Mouse (Mus musculus) forebrain, embryonic 16.5 days (tissue): ENCODE data around the gene Snx29. TPM values are rescaled to one million over a fixed set of nuclear protein-coding genes. Genes with fewer than 3 reads are reported as not detected.

Source experiments
- ATAC-seq: fragments of 200-750 bp; cut with Nextera tagmentation; 2 replicates; pipeline ENCODE4 v1.8.0; 2017; ENCODE audit warnings: mild to moderate bottlenecking, moderate library complexity
- H3K27ac ChIP-seq: fragments of 300-500 bp; sonication (generic); 2 replicates; pipeline ENCODE4 v1.5.1; 2014; ENCODE audit warnings: low read length, control low read depth
- H3K27me3 ChIP-seq: fragments of 300-500 bp; sonication (generic); replicated peaks from 2 replicates; pipeline ENCODE4 v1.6.1; 2014; ENCODE audit warnings: low read length; ENCODE audit not compliant: control insufficient read depth, insufficient read depth
- H3K36me3 ChIP-seq: fragments of 300-500 bp; sonication (generic); 2 replicates; pipeline ENCODE4 v1.6.1; 2014; ENCODE audit not compliant: control insufficient read depth, insufficient read depth
- H3K4me1 ChIP-seq: fragments of 300-500 bp; sonication (generic); replicated peaks from 2 replicates; pipeline ENCODE4 v1.6.1; 2014; ENCODE audit warnings: low read length; ENCODE audit not compliant: control insufficient read depth, insufficient read depth
- H3K4me2 ChIP-seq: fragments of 300-500 bp; sonication (generic); 2 replicates; pipeline ENCODE4 v1.6.1; 2014; ENCODE audit warnings: mild to moderate bottlenecking, low read length, control low read depth
- H3K4me3 ChIP-seq: fragments of 300-500 bp; sonication (generic); replicated peaks from 2 replicates; pipeline ENCODE4 v1.5.1; 2014; ENCODE audit warnings: mild to moderate bottlenecking, low read length, control low read depth
- H3K9ac ChIP-seq: fragments of 300-500 bp; sonication (generic); replicated peaks from 2 replicates; pipeline ENCODE4 v1.6.1; 2014; ENCODE audit warnings: low read depth, low read length, control low read depth
- H3K9me3 ChIP-seq: fragments of 300-500 bp; sonication (generic); 2 replicates; pipeline ENCODE4 v1.6.1; 2016; ENCODE audit warnings: low read length; ENCODE audit not compliant: control insufficient read depth
- WGBS: fragments of 180-500 bp; shearing (Covaris S2); extraction: QIAGEN DNeasy Blood & Tissue Kit; methylation state at CpG from one replicate; pipeline ENCODE4 v1.1.7; 2014; 5-methylcytosine and 5-hydroxymethylcytosine counted together
- polyA plus RNA-seq: library from polyadenylated mRNA; unstranded; fragments of >200 nt; fragmentation: Nextera tagmentation; extraction: Ambion mirVana; gene quantifications from 2 replicates; pipeline ENCODE4 v1.2.1, GENCODE M21; 2015

The Snx29 gene
- polyA plus RNA-seq, 1 experiment from 2014 or later: 18.5 TPM

GRCm38 (mm10) chr16:11537663-11538062, 215.0 kb downstream of the Snx29 start:
- peak; percentile 45; the same call in 1 of the 2 replicates for ATAC-seq
- no peak overlapping the region for H3K4me2 ChIP-seq
- H3K27me3 ChIP-seq: no peaks in the 10 kb centered on the region
- no peaks in the 10 kb centered on the region for H3K9me3 ChIP-seq
- peaks cover 16% of the 10 kb centered on the region for H3K4me1 ChIP-seq
- H3K27ac ChIP-seq: no peak overlapping the region
- WGBS: 30% methylated on average over 5 of the region's 5 CpGs
- no peak overlapping the region for H3K4me3 ChIP-seq
- H3K36me3 ChIP-seq: no peaks in the 10 kb centered on the region
- H3K9ac ChIP-seq: no peak overlapping the region

GRCm38 (mm10) chr16:11538191-11538590, 215.5 kb downstream of the Snx29 start:
- Histone ChIP-seq H3K4me1 (peaks cover 14% of the 10 kb centered on the region), H3K36me3 (no peaks in the 10 kb centered on the region), H3K4me3 (no peak overlapping the region), H3K9me3 (no peaks in the 10 kb centered on the region), H3K27me3 (no peaks in the 10 kb centered on the region), H3K9ac (no peak overlapping the region), H3K27ac (no peak overlapping the region), H3K4me2 (no peak overlapping the region)
- no peak for ATAC-seq
- 48% methylated on average over 3 of the region's 3 CpGs for WGBS

GRCm38 (mm10) chr16:11540961-11541360, 218.3 kb downstream of the Snx29 start:
- Histone ChIP-seq H3K4me2 (no peak overlapping the region), H3K4me1 (peaks cover 14% of the 10 kb centered on the region), H3K4me3 (no peak overlapping the region), H3K27me3 (no peaks in the 10 kb centered on the region), H3K27ac (no peak overlapping the region), H3K9ac (no peak overlapping the region), H3K36me3 (no peaks in the 10 kb centered on the region), H3K9me3 (no peaks in the 10 kb centered on the region)
- ATAC-seq: no peak

- Histone ChIP-seq H3K9me3 (no peaks in the 10 kb centered on the region), H3K27me3 (no peaks in the 10 kb centered on the region), H3K9ac (no peak overlapping the region), H3K4me2 (no peak overlapping the region), H3K27ac (no peak overlapping the region), H3K36me3 (no peaks in the 10 kb centered on the region), H3K4me1 (peaks cover 12% of the 10 kb centered on the region), H3K4me3 (no peak overlapping the region)
- ATAC-seq: no peak
- 95% methylated on average over 7 of the region's 7 CpGs for WGBS
Measured at GRCm38 (mm10) chr16:11541769-11542168, 219.1 kb downstream of the Snx29 start.

GRCm38 (mm10) chr16:11550043-11550725, 227.5 kb downstream of the Snx29 start:
- 88% methylated on average over 8 of the region's 8 CpGs for WGBS
- no peak for ATAC-seq

GRCm38 (mm10) chr16:11561714-11562113, 239.0 kb downstream of the Snx29 start:
- Histone ChIP-seq H3K9me3 (no peaks in the 10 kb centered on the region), H3K27me3 (no peaks in the 10 kb centered on the region), H3K4me3 (no peak overlapping the region), H3K9ac (no peak overlapping the region), H3K27ac (no peak overlapping the region), H3K4me1 (peaks cover 2% of the 10 kb centered on the region; the same call in 1 of the 2 replicates), H3K36me3 (no peaks in the 10 kb centered on the region), H3K4me2 (no peak overlapping the region)
- no peak for ATAC-seq
- 83% methylated on average over 2 of the region's 2 CpGs for WGBS

More at GRCm38 (mm10) chr16:11550043-11550725, 227.5 kb downstream of the Snx29 start:
- Histone ChIP-seq H3K9ac (no peak overlapping the region), H3K36me3 (no peaks in the 10 kb centered on the region), H3K9me3 (no peaks in the 10 kb centered on the region), H3K4me2 (no peak overlapping the region), H3K4me1 (no peaks in the 10 kb centered on the region), H3K4me3 (no peak overlapping the region), H3K27me3 (no peaks in the 10 kb centered on the region), H3K27ac (no peak overlapping the region)

- ATAC-seq: no peak
- H3K36me3 ChIP-seq: no peaks in the 10 kb centered on the region
- H3K27ac ChIP-seq: no peak overlapping the region
- H3K9ac ChIP-seq: no peak overlapping the region
- H3K4me3 ChIP-seq: no peak overlapping the region
- 46% methylated on average over 4 of the region's 4 CpGs for WGBS
- H3K4me1 ChIP-seq: no peaks in the 10 kb centered on the region
- no peaks in the 10 kb centered on the region for H3K27me3 ChIP-seq
- H3K9me3 ChIP-seq: no peaks in the 10 kb centered on the region
- no peak overlapping the region for H3K4me2 ChIP-seq
Measured at GRCm38 (mm10) chr16:11563846-11564245, 241.1 kb downstream of the Snx29 start.

- H3K4me3 ChIP-seq: no peak overlapping the region
- H3K9ac ChIP-seq: no peak overlapping the region
- H3K27me3 ChIP-seq: no peaks in the 10 kb centered on the region
- H3K9me3 ChIP-seq: no peaks in the 10 kb centered on the region
- no peak overlapping the region for H3K4me2 ChIP-seq
- 88% methylated on average over 11 of the region's 11 CpGs for whole genome bisulfite sequencing
- no peaks in the 10 kb centered on the region for H3K36me3 ChIP-seq
- no peak for ATAC-seq
- no peak overlapping the region for H3K27ac ChIP-seq
- H3K4me1 ChIP-seq: no peaks in the 10 kb centered on the region
Measured at GRCm38 (mm10) chr16:11565126-11565525, 242.4 kb downstream of the Snx29 start.

- 85% methylated on average over 3 of the region's 3 CpGs for WGBS
- no peaks in the 10 kb centered on the region for H3K36me3 ChIP-seq
- H3K4me1 ChIP-seq: no peaks in the 10 kb centered on the region
- H3K4me2 ChIP-seq: no peak overlapping the region
- H3K27me3 ChIP-seq: no peaks in the 10 kb centered on the region
- no peak overlapping the region for H3K9ac ChIP-seq
- ATAC-seq: no peak
- no peak overlapping the region for H3K27ac ChIP-seq
- H3K4me3 ChIP-seq: no peak overlapping the region
- H3K9me3 ChIP-seq: no peaks in the 10 kb centered on the region
Measured at GRCm38 (mm10) chr16:11567594-11567993, 244.9 kb downstream of the Snx29 start.

GRCm38 (mm10) chr16:11568095-11568494, 245.4 kb downstream of the Snx29 start:
- Histone ChIP-seq H3K4me2 (no peak overlapping the region), H3K36me3 (no peaks in the 10 kb centered on the region), H3K27ac (no peak overlapping the region), H3K27me3 (no peaks in the 10 kb centered on the region), H3K9me3 (no peaks in the 10 kb centered on the region), H3K9ac (no peak overlapping the region), H3K4me1 (no peaks in the 10 kb centered on the region), H3K4me3 (no peak overlapping the region)
- no peak for ATAC-seq
- 74% methylated on average over 4 of the region's 4 CpGs for WGBS
